Mouse (Mus musculus): ENCODE measurements around the gene Ccdc162. TPM values are rescaled to one million over a fixed set of nuclear protein-coding genes. Genes with fewer than 3 reads are reported as not detected.

Gene Ccdc162
- polyA plus RNA-seq, 1 experiment from 2014 or later = 0.71 TPM

DNA sequence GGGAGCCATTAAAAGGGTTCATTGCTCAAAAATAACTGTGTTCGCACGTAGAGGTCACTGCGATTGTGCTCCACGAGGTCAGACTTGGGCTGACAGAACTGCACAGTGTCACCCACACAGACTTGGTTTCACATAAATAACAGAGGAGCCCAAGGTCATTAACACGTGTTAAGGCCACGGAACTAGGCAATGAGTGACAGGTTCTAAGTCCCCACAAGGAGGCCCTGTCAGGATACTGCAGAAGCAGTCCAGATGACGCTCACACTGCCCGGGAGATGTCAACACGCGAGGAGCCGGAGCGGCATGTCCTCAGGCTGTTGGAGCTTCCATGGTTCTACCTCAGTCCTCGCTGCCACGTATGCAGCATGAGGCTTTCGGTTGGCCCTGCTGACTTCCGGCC is 20.8 kb upstream of the Ccdc162 start:
- H3K4me1 ChIP-seq (replicated peaks) = no peaks in the 10 kb centered on the region
- no peaks in the 10 kb centered on the region for H3K9me3 ChIP-seq
- H3K4me3 ChIP-seq (replicated peaks) = no peak overlapping the region
- no peak overlapping the region for H3K4me2 ChIP-seq
- peaks cover 27% of the 10 kb centered on the region for H3K36me3 ChIP-seq
- no peak overlapping the region for H3K27ac ChIP-seq
- no peak overlapping the region for H3K9ac ChIP-seq (replicated peaks)
- no peak for ATAC-seq (ENCODE audit: insufficient number of reproducible peaks, insufficient read depth, low FRiP score, low TSS enrichment, low read depth)
- 91% methylated on average over 16 of the region's 16 CpGs for WGBS
- no peaks in the 10 kb centered on the region for H3K27me3 ChIP-seq

DNA sequence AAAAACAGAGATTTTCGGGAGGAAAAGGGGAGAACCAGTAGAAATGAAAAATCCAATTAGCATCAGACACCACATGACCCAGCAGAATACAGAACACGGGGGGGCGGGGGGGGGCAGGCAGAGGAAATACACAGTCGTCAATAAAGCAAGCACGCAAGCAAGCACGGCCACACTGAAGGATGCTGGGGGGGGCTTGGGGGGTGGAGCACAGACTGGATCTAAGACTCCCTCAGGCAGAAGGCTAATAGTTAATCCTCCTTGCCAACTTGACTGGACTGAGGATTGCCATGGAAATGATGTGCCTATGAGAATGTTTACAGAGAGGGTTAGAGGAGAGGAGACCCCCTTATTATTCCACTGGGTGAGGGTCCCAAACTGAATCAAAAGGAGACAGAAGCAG is 19.0 kb upstream of the Ccdc162 start:
- Histone ChIP-seq H3K9me3 (no peaks in the 10 kb centered on the region), H3K4me1 (replicated peaks) (no peaks in the 10 kb centered on the region), H3K27ac (no peak overlapping the region), H3K4me3 (replicated peaks) (no peak overlapping the region), H3K9ac (replicated peaks) (no peak overlapping the region), H3K36me3 (peaks cover 27% of the 10 kb centered on the region), H3K4me2 (no peak overlapping the region), H3K27me3 (no peaks in the 10 kb centered on the region)
- ATAC-seq (ENCODE audit: insufficient number of reproducible peaks, insufficient read depth, low FRiP score, low TSS enrichment, low read depth) = no peak
- 75% methylated on average over 6 of the region's 6 CpGs for WGBS

DNA sequence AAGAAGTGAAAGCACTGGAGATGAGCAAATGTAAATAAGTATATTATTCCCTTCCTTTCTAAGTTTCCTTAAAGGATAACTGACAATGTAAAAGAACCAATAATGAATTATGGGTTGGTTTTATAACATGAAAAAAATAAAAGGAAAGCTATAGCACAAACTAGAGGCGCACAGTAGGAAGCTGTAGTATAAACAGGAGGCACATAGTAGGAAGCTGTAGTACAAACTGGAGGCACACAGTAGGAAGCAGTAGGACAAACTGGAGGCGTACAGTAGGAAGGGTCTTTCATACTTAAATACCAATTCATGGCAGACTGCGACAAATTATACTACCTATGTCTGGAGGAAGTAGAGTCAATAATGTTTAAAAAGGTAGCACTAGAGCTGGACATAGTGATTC is 16.8 kb upstream of the Ccdc162 start:
- Histone ChIP-seq H3K27ac (no peak overlapping the region), H3K4me2 (no peak overlapping the region), H3K27me3 (no peaks in the 10 kb centered on the region), H3K36me3 (peaks cover 34% of the 10 kb centered on the region), H3K4me3 (replicated peaks) (no peak overlapping the region), H3K9ac (replicated peaks) (no peak overlapping the region), H3K9me3 (no peaks in the 10 kb centered on the region), H3K4me1 (replicated peaks) (no peaks in the 10 kb centered on the region)
- WGBS = 95% methylated on average over 3 of the region's 3 CpGs
- ATAC-seq (ENCODE audit: insufficient number of reproducible peaks, insufficient read depth, low FRiP score, low TSS enrichment, low read depth) = no peak

DNA sequence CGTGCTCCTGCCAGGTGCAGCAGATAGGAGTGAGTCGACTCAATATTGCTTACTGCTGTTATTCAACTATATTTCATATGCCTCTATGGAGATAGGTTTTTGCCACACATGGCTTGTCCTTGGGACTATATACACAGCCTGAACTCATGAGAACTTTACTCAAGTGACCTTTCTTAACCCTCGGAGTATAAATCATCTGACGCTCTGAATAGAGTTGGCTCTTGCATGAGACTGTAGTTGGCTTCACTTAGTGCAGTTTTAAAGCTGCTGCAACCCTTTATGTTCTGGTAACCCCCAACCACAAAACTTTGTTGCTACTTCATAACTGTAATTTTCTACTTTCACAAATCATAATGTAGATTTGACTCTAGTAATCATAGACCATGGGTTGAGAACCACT is 15.5 kb upstream of the Ccdc162 start:
- Histone ChIP-seq H3K27me3 (no peaks in the 10 kb centered on the region), H3K9me3 (peaks cover 5% of the 10 kb centered on the region; the same call in 1 of the 2 replicates), H3K36me3 (peaks cover 29% of the 10 kb centered on the region), H3K4me3 (replicated peaks) (no peak overlapping the region), H3K4me2 (no peak overlapping the region), H3K27ac (no peak overlapping the region), H3K4me1 (replicated peaks) (no peaks in the 10 kb centered on the region), H3K9ac (replicated peaks) (no peak overlapping the region)
- WGBS = 87% methylated on average over 4 of the region's 4 CpGs
- ATAC-seq (ENCODE audit: insufficient number of reproducible peaks, insufficient read depth, low FRiP score, low TSS enrichment, low read depth) = no peak

DNA sequence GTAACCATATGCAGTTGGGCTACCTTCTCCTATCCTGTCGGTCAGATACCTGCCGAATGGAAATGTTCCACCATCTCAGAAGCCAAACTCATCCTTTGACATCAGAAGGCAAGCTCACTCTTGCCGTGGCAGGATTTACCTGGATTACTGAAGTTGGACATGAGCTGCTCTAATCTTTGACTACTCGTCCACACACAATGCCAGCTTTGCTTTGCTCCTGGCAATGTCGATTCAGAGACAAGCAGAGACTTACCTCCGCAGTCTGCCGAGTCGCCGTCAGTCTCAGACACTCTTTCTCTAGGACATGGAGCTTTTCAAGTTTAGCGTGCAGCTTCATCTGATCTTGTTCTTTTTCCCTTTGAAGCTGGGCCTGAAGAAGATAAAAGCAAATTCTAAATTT is 14.3 kb upstream of the Ccdc162 start:
- WGBS = 91% methylated on average over 10 of the region's 10 CpGs
- no peak overlapping the region for H3K4me3 ChIP-seq (replicated peaks)
- H3K4me2 ChIP-seq = no peak overlapping the region
- H3K27me3 ChIP-seq = no peaks in the 10 kb centered on the region
- H3K9ac ChIP-seq (replicated peaks) = no peak overlapping the region
- H3K27ac ChIP-seq = no peak overlapping the region
- peaks cover 5% of the 10 kb centered on the region; the same call in 1 of the 2 replicates for H3K9me3 ChIP-seq
- no peak for ATAC-seq (ENCODE audit: insufficient number of reproducible peaks, insufficient read depth, low FRiP score, low TSS enrichment, low read depth)
- peaks cover 23% of the 10 kb centered on the region for H3K36me3 ChIP-seq
- no peaks in the 10 kb centered on the region for H3K4me1 ChIP-seq (replicated peaks)

DNA sequence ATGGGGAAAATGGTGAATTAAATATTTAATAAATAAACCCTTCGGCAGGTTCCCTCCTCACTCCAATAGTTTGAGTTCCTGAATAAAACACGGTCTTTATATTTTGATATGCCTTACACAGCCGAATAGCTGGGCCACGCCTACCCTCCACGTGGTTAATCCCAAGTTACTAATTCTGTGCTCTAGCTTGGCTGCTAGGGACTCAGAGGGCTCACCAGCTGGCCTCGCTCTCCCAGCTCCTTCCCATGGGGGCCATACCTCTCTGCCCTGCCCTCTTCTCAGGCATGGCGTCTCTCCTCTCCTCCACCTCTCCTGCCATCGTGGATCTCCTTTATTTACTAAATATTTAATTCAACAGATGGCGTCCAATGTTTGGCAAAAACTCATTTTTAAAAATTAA is 9.8 kb upstream of the Ccdc162 start:
- ATAC-seq (ENCODE audit: insufficient number of reproducible peaks, insufficient read depth, low FRiP score, low TSS enrichment, low read depth) = no peak
- WGBS = 86% methylated on average over 9 of the region's 9 CpGs

DNA sequence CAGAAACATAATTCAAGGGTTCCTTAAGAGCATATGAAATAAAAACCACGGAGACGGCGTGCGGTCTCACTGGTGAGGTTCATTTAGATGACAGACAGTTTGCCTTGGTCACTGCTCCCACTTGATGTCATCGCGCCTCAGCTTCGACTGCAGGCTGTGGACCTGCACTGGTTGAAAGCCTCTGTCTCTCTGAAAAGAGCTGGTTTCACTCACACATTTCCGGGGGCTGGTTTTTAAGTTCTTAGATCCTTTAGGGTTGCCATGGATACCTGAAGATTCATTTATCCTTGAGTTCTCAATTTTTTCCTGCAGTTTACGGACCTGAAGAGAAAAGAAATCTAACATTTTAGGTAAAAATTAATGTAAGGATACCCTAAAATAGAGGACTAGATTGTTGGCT is 3.2 kb upstream of the Ccdc162 start:
- no peaks in the 10 kb centered on the region for H3K4me1 ChIP-seq (replicated peaks)
- H3K4me2 ChIP-seq = no peak overlapping the region
- peaks cover 4% of the 10 kb centered on the region; the same call in 1 of the 2 replicates for H3K36me3 ChIP-seq
- ATAC-seq (ENCODE audit: insufficient number of reproducible peaks, insufficient read depth, low FRiP score, low TSS enrichment, low read depth) = no peak
- H3K27ac ChIP-seq = no peak overlapping the region
- H3K9me3 ChIP-seq = no peaks in the 10 kb centered on the region
- H3K27me3 ChIP-seq = no peaks in the 10 kb centered on the region
- WGBS = 77% methylated on average over 9 of the region's 9 CpGs
- no peak overlapping the region for H3K4me3 ChIP-seq (replicated peaks)
- no peak overlapping the region for H3K9ac ChIP-seq (replicated peaks)

More for the DNA sequence above, 9.8 kb upstream of the Ccdc162 start:
- peaks cover 5% of the 10 kb centered on the region; the same call in 1 of the 2 replicates for H3K9me3 ChIP-seq
- H3K27me3 ChIP-seq = no peaks in the 10 kb centered on the region
- H3K9ac ChIP-seq (replicated peaks) = no peak overlapping the region
- no peak overlapping the region for H3K4me3 ChIP-seq (replicated peaks)
- H3K4me1 ChIP-seq (replicated peaks) = no peaks in the 10 kb centered on the region
- H3K27ac ChIP-seq = no peak overlapping the region
- peaks cover 26% of the 10 kb centered on the region for H3K36me3 ChIP-seq
- H3K4me2 ChIP-seq = no peak overlapping the region

DNA sequence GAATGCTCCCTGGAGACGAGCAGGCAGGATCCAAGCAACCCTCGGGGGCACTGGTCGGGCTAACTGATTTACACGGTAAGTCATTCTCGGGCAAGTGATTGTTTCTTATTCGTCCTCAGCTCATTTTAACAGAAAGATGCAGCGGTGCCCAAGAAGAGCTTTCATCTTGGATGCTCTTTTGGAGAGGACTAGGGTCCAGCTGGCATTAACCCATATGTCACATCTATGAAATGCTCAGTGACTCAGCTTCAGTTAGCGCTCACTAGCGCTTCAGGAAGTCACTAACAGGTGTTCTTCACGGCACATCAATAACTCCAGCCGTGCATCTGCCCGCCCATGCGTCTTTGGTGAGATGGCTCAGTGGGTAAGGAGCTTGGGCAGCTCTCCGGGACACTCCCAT is 877 bp downstream of the Ccdc162 start:
- Histone ChIP-seq H3K27ac (no peak overlapping the region), H3K27me3 (no peaks in the 10 kb centered on the region), H3K4me2 (no peak overlapping the region), H3K4me1 (replicated peaks) (no peaks in the 10 kb centered on the region), H3K36me3 (no peaks in the 10 kb centered on the region), H3K4me3 (replicated peaks) (no peak overlapping the region), H3K9me3 (no peaks in the 10 kb centered on the region), H3K9ac (replicated peaks) (no peak overlapping the region)
- no peak for ATAC-seq (ENCODE audit: insufficient number of reproducible peaks, insufficient read depth, low FRiP score, low TSS enrichment, low read depth)
- 91% methylated on average over 14 of the region's 14 CpGs for WGBS

- Histone ChIP-seq H3K36me3 (no peaks in the 10 kb centered on the region), H3K9me3 (no peaks in the 10 kb centered on the region), H3K4me1 (replicated peaks) (no peaks in the 10 kb centered on the region), H3K9ac (replicated peaks) (no peak overlapping the region), H3K4me2 (no peak overlapping the region), H3K27me3 (no peaks in the 10 kb centered on the region), H3K27ac (no peak overlapping the region), H3K4me3 (replicated peaks) (no peak overlapping the region)
- WGBS = 62% methylated on average over 7 of the region's 7 CpGs
- ATAC-seq (ENCODE audit: insufficient number of reproducible peaks, insufficient read depth, low FRiP score, low TSS enrichment, low read depth) = no peak
Measured at GRCm38 (mm10) chr10:41711467-41711866, 5.0 kb downstream of the Ccdc162 start.

GRCm38 (mm10) chr10:41710773-41711172 is 5.7 kb downstream of the Ccdc162 start:
- ATAC-seq (ENCODE audit: insufficient number of reproducible peaks, insufficient read depth, low FRiP score, low TSS enrichment, low read depth) = no peak
- H3K4me1 ChIP-seq (replicated peaks) = no peaks in the 10 kb centered on the region
- H3K9ac ChIP-seq (replicated peaks) = no peak overlapping the region
- no peak overlapping the region for H3K4me3 ChIP-seq (replicated peaks)
- no peaks in the 10 kb centered on the region for H3K27me3 ChIP-seq
- no peak overlapping the region for H3K4me2 ChIP-seq
- no peaks in the 10 kb centered on the region for H3K36me3 ChIP-seq
- 91% methylated on average over 8 of the region's 8 CpGs for WGBS
- no peaks in the 10 kb centered on the region for H3K9me3 ChIP-seq
- H3K27ac ChIP-seq = no peak overlapping the region

DNA sequence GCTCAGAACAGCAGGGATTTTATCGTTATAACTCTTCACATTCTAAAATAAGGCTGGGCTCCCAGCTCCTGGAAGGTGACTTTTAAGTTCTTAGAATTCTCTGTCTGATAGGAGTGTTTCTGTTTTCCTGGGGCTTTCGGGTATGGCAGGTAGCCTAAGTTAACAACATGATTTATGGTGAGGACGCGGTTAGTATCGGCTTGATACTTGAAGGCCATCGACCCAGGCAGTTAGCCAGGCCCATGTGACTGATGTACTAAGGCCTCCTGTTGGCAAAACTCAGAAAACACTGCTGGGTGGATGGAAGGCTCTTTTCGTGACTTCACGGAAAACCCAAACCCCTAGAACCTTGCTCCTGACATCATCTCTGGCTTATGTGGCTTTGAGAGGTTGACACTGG is 7.1 kb downstream of the Ccdc162 start:
- Histone ChIP-seq H3K4me1 (replicated peaks) (no peaks in the 10 kb centered on the region), H3K27me3 (no peaks in the 10 kb centered on the region), H3K9me3 (no peaks in the 10 kb centered on the region), H3K4me2 (no peak overlapping the region), H3K9ac (replicated peaks) (no peak overlapping the region), H3K27ac (no peak overlapping the region), H3K4me3 (replicated peaks) (no peak overlapping the region), H3K36me3 (no peaks in the 10 kb centered on the region)
- no peak for ATAC-seq (ENCODE audit: insufficient number of reproducible peaks, insufficient read depth, low FRiP score, low TSS enrichment, low read depth)
- 82% methylated on average over 8 of the region's 8 CpGs for WGBS

DNA sequence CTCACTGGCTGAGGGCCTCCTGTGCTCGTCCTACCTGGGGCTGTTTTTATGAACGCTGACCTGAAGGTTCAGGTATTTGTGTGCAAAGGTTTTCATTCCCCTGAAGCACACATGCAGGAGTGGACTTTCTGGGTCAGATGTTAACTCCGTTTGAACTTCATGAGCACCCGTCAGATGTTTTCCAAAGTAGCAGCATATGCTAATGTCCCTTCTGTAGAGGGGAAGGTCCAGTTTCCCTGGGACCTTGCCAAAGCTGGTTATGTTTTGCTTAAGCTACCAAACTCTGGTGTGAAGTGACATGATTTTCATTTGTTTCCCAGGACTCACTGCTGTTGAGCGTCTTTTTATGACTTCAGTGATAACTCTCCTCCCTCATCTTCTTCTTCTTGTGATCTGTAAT is 16.8 kb downstream of the Ccdc162 start:
- H3K9me3 ChIP-seq = no peaks in the 10 kb centered on the region
- H3K9ac ChIP-seq (replicated peaks) = no peak overlapping the region
- WGBS = 81% methylated on average over 5 of the region's 5 CpGs

More for the DNA sequence above, 16.8 kb downstream of the Ccdc162 start:
- Histone ChIP-seq H3K4me1 (replicated peaks) (no peaks in the 10 kb centered on the region), H3K27me3 (no peaks in the 10 kb centered on the region; the same call in 1 of the 2 replicates), H3K36me3 (no peaks in the 10 kb centered on the region), H3K27ac (no peak overlapping the region), H3K4me3 (replicated peaks) (no peak overlapping the region), H3K4me2 (no peak overlapping the region)
- no peak for ATAC-seq (ENCODE audit: insufficient number of reproducible peaks, insufficient read depth, low FRiP score, low TSS enrichment, low read depth)

All from limb, embryonic 12.5 days (tissue).